Mouse (Mus musculus) liver, postnatal 0 days (tissue): ENCODE measurements around the gene Ddc. TPM values are rescaled to one million over a fixed set of nuclear protein-coding genes. Genes with fewer than 3 reads are reported as not detected.

ENCODE experiments used
- ATAC-seq: fragments of 200-750 bp; cut with Nextera tagmentation; 2 replicates; pipeline ENCODE4 v1.8.0; 2017; ENCODE audit warnings: mild to moderate bottlenecking, moderate library complexity
- DNase-seq: peaks from one replicate; pipeline ENCODE4 v3.0.0-alpha.2; 2016
- H3K27ac ChIP-seq: fragments of 300-500 bp; sonication (generic); 2 replicates; pipeline ENCODE4 v1.5.1; 2014; ENCODE audit warnings: antibody characterized with exemption, moderate library complexity, mild to moderate bottlenecking, low read depth
- H3K27me3 ChIP-seq: fragments of 300-500 bp; sonication (generic); 2 replicates; pipeline ENCODE4 v1.6.1; 2014; ENCODE audit warnings: low read length, control low read depth, mixed read lengths; ENCODE audit not compliant: insufficient read depth
- H3K36me3 ChIP-seq: fragments of 300-500 bp; sonication (generic); replicated peaks from 2 replicates; pipeline ENCODE4 v1.6.1; 2014; ENCODE audit warnings: mild to moderate bottlenecking, control low read depth, low read length, moderate library complexity, mixed read lengths; ENCODE audit not compliant: insufficient read depth
- H3K4me1 ChIP-seq: fragments of 300-500 bp; sonication (generic); 2 replicates; pipeline ENCODE4 v1.6.1; 2014; ENCODE audit warnings: antibody characterized with exemption, mild to moderate bottlenecking, control low read depth; ENCODE audit not compliant: insufficient read depth
- H3K4me2 ChIP-seq: fragments of 300-500 bp; sonication (generic); 2 replicates; pipeline ENCODE4 v1.6.1; 2014; ENCODE audit warnings: low read depth, mild to moderate bottlenecking, low read length, moderate library complexity, mixed read lengths
- H3K4me3 ChIP-seq: fragments of 300-500 bp; sonication (generic); 2 replicates; pipeline ENCODE4 v1.5.1; 2014; ENCODE audit warnings: low read depth, low read length
- H3K9ac ChIP-seq: fragments of 300-500 bp; sonication (generic); replicated peaks from 2 replicates; pipeline ENCODE4 v1.6.1; 2014; ENCODE audit warnings: mild to moderate bottlenecking, moderate library complexity
- H3K9me3 ChIP-seq: fragments of 300-500 bp; sonication (generic); 2 replicates; pipeline ENCODE4 v1.6.1; 2016; ENCODE audit warnings: mild to moderate bottlenecking, control low read depth, low read length, mixed read lengths
- CTCF ChIP-seq: sonication (generic); IDR thresholded peaks from 2 replicates; pipeline ENCODE4 v1.5.1; 2016; ENCODE audit warnings: antibody characterized with exemption, low read depth
- EP300 ChIP-seq: IDR thresholded peaks from 2 replicates; pipeline ENCODE4 v1.6.1; 2016; ENCODE audit warnings: antibody characterized with exemption, low read depth, mild to moderate bottlenecking
- WGBS: fragments of 180-500 bp; shearing (Covaris S2); extraction: QIAGEN DNeasy Blood & Tissue Kit; methylation state at CpG from one replicate; pipeline ENCODE4 v1.1.7; 2014; ENCODE audit not compliant: insufficient replicate concordance; 5-methylcytosine and 5-hydroxymethylcytosine counted together
- polyA plus RNA-seq: library from polyadenylated mRNA; unstranded; fragments of >200 nt; fragmentation: Nextera tagmentation; extraction: Ambion mirVana; gene quantifications from 2 replicates; pipeline ENCODE4 v1.2.1, GENCODE M21; 2015

The Ddc gene
- polyA plus RNA-seq, 1 experiment from 2014 or later, result 17.5 TPM

DNA sequence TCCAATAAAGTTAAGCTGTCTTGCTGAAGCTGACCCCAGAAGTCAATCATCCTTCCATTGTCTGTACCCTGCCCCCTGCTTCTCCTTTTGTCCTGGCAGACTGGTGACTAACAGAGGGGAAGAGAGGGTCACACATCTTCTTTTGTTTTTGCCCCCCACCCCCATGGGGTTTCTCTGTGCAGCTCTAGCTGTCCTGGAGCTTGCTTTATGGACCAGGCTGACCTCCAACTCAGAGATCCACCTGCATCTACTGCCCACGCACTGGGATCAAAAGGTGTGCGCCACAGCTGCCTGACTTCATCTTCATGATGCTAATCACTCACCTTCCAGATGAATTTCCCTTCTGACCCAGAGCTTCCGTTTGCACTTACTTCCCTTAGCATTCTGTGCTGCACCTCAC is 26.0 kb upstream of the Ddc start:
- Histone ChIP-seq H3K9ac (no peak overlapping the region), H3K27me3 (no peaks in the 10 kb centered on the region), H3K4me3 (no peak overlapping the region), H3K4me1 (peaks cover 2% of the 10 kb centered on the region; the same call in 1 of the 2 replicates), H3K4me2 (no peak overlapping the region), H3K9me3 (no peaks in the 10 kb centered on the region), H3K27ac (no peak overlapping the region), H3K36me3 (no peaks in the 10 kb centered on the region)
- ATAC-seq, result no peak
- 62% methylated on average over 3 of the region's 3 CpGs for WGBS
- DNase-seq, result no peak
- no peak for TF ChIP-seq CTCF
- TF ChIP-seq EP300, result no peak

- Histone ChIP-seq H3K9ac (no peak overlapping the region), H3K4me3 (no peak overlapping the region), H3K4me1 (no peaks in the 10 kb centered on the region), H3K9me3 (no peaks in the 10 kb centered on the region), H3K27me3 (no peaks in the 10 kb centered on the region), H3K27ac (no peak overlapping the region), H3K36me3 (no peaks in the 10 kb centered on the region), H3K4me2 (peak overlapping the region; percentile 31; the same call in 1 of the 2 replicates)
- DNase-seq, result no peak
- 73% methylated on average over 3 of the region's 3 CpGs for WGBS
- no peak for ATAC-seq
- TF ChIP-seq CTCF (no peak), EP300 (0 out of 2 replicates have a peak, but pooled peaks have one; percentile 40)
Observed at GRCm38 (mm10) chr11:11923345-11923744, 25.4 kb upstream of the Ddc start.

DNA sequence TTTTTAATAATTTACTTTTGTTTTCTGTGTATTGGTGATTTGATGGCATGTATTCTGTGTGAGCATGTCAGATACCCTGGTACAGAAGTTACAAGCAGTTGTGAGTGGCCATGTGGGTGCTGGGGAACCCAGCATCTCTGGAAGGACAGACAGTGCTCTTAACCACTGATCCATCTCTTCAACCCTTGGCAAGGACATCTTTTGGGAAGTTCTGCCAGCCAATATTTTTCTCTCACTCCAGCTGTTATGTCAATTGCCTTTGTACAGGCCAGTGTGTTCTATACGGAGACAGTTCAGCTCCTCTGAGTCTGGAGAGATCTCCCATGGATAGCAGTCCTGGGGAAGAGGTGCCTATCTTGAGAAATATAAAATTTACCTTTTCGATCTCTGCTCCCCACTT is 24.2 kb upstream of the Ddc start:
- ATAC-seq (no peak), DNase-seq (no peak)
- no peak overlapping the region for H3K4me2 ChIP-seq
- no peaks in the 10 kb centered on the region for H3K27me3 ChIP-seq
- no peaks in the 10 kb centered on the region for H3K36me3 ChIP-seq
- H3K9me3 ChIP-seq, result no peaks in the 10 kb centered on the region
- no peaks in the 10 kb centered on the region for H3K4me1 ChIP-seq
- no peak overlapping the region for H3K4me3 ChIP-seq
- no peak overlapping the region for H3K9ac ChIP-seq
- H3K27ac ChIP-seq, result no peak overlapping the region
- WGBS, result 83% methylated on average over 2 of the region's 2 CpGs
- TF ChIP-seq EP300 (no peak), CTCF (no peak)

DNA sequence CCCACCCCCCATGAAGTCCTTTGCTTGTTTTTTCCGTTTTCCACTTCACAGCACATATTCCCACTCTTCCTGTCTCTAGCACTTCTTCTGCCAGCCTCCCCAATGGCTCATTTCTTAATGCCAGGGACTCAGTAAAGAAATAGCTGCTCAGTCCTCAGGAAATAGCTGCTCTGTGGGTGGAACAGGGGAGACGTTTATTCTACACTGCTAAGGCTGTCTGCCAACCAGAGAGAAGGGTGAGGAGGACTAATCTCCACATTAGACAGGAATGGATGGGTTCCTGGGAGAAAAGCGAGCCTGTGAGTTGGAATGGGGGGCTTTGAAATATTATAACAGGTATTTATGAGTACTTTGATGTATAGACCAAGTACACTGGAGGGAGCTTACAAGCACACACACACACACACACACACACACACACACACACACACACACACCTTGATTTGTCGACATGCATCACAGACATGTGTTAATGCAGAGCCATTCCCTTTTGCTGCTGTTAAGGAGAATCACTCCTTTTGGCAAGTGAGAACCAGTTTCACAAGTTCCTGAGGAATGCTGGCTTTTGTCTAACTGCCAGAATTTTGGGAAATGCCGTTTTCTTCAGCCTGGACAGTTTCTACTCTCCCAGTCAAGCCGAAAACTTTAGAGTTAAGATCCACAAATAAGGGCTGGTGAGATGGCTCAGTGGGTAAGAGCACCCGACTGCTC is 9.9 kb upstream of the Ddc start:
- H3K9me3 ChIP-seq, result no peaks in the 10 kb centered on the region
- no peak for TF ChIP-seq EP300
- no peak for TF ChIP-seq CTCF
- no peak for DNase-seq
- no peaks in the 10 kb centered on the region for H3K4me1 ChIP-seq
- no peak overlapping the region for H3K4me2 ChIP-seq
- ATAC-seq, result no peak
- no peak overlapping the region for H3K4me3 ChIP-seq
- no peak overlapping the region for H3K9ac ChIP-seq
- WGBS, result 57% methylated on average over 7 of the region's 7 CpGs
- no peaks in the 10 kb centered on the region for H3K36me3 ChIP-seq
- no peaks in the 10 kb centered on the region for H3K27me3 ChIP-seq
- no peak overlapping the region for H3K27ac ChIP-seq

- no peak overlapping the region for H3K4me2 ChIP-seq
- no peaks in the 10 kb centered on the region for H3K27me3 ChIP-seq
- no peak overlapping the region for H3K4me3 ChIP-seq
- H3K4me1 ChIP-seq, result no peaks in the 10 kb centered on the region
- no peak for DNase-seq
- no peak for TF ChIP-seq EP300
- ATAC-seq, result no peak
- H3K36me3 ChIP-seq, result no peaks in the 10 kb centered on the region
- no peak overlapping the region for H3K9ac ChIP-seq
- no peaks in the 10 kb centered on the region for H3K9me3 ChIP-seq
- no peak overlapping the region for H3K27ac ChIP-seq
Observed at GRCm38 (mm10) chr11:11905518-11905917, 7.6 kb upstream of the Ddc start.

GRCm38 (mm10) chr11:11904995-11905394 is 7.1 kb upstream of the Ddc start:
- H3K36me3 ChIP-seq, result no peaks in the 10 kb centered on the region
- H3K27ac ChIP-seq, result no peak overlapping the region
- no peaks in the 10 kb centered on the region for H3K9me3 ChIP-seq
- 65% methylated on average over 5 of the region's 5 CpGs for WGBS
- H3K4me3 ChIP-seq, result no peak overlapping the region
- no peak for ATAC-seq
- no peaks in the 10 kb centered on the region for H3K27me3 ChIP-seq
- no peaks in the 10 kb centered on the region for H3K4me1 ChIP-seq
- H3K9ac ChIP-seq, result no peak overlapping the region
- DNase-seq, result no peak
- H3K4me2 ChIP-seq, result no peak overlapping the region
- TF ChIP-seq CTCF, result no peak
- no peak for TF ChIP-seq EP300
